Mouse (Mus musculus) heart, embryonic 14.5 days (tissue): ENCODE results near the gene Tsga10. TPM values are rescaled to one million over a fixed set of nuclear protein-coding genes. Genes with fewer than 3 reads are reported as not detected.
A peak's percentile ranks its signal among the peaks of the same experiment; 100 is the strongest.

Experiments used
- ATAC-seq: fragments of 200-750 bp; cut with Nextera tagmentation; 2 replicates; pipeline ENCODE4 v1.8.0; 2017; ENCODE audit warnings: low read depth, moderate TSS enrichment; ENCODE audit not compliant: insufficient number of reproducible peaks, insufficient read depth, low FRiP score
- H3K27ac ChIP-seq, 2 experiments: fragments of 200-500 bp in 1 of 2; fragments of 300-500 bp in 1 of 2; sonication (generic) in 1 of 2; replicated peaks in 1 of 2; 2 replicates each; pipeline ENCODE4 v1.5.1; 2012 to 2014; ENCODE audit warnings: low read depth in 2 of 2, low read length in 2 of 2, control low read depth in 1 of 2, mild to moderate bottlenecking in 1 of 2, mixed read lengths in 1 of 2; ENCODE audit not compliant: control insufficient read depth in 1 of 2, insufficient read depth in 1 of 2
- H3K27me3 ChIP-seq: fragments of 300-500 bp; sonication (generic); 2 replicates; pipeline ENCODE4 v1.6.1; 2014; ENCODE audit warnings: mild to moderate bottlenecking, low read length, control low read depth; ENCODE audit not compliant: control insufficient read depth, insufficient read depth
- H3K36me3 ChIP-seq: fragments of 300-500 bp; sonication (generic); 2 replicates; pipeline ENCODE4 v1.6.1; 2014; ENCODE audit warnings: mild to moderate bottlenecking, control low read depth, low read length, mixed read lengths; ENCODE audit not compliant: control insufficient read depth, insufficient read depth
- H3K4me1 ChIP-seq, 2 experiments: fragments of 200-500 bp in 1 of 2; fragments of 300-500 bp in 1 of 2; sonication (generic) in 1 of 2; 2 replicates each; pipeline ENCODE4 v1.6.1; 2012 to 2014; ENCODE audit warnings: low read length in 2 of 2, control low read depth in 1 of 2, mixed read lengths in 1 of 2; ENCODE audit not compliant: control insufficient read depth in 2 of 2, insufficient read depth in 2 of 2
- H3K4me2 ChIP-seq: fragments of 300-500 bp; sonication (generic); 2 replicates; pipeline ENCODE4 v1.6.1; 2014; ENCODE audit warnings: mild to moderate bottlenecking, low read length
- H3K4me3 ChIP-seq, 2 experiments: fragments of 200-500 bp in 1 of 2; fragments of 300-500 bp in 1 of 2; sonication (generic) in 1 of 2; 2 replicates each; pipeline ENCODE4 v1.5.1; 2012 to 2014; ENCODE audit warnings: low read length in 2 of 2, mild to moderate bottlenecking in 2 of 2, control low read depth in 1 of 2, low read depth in 1 of 2, moderate library complexity in 1 of 2; ENCODE audit not compliant: control insufficient read depth in 1 of 2, insufficient read depth in 1 of 2
- H3K9ac ChIP-seq: fragments of 300-500 bp; sonication (generic); 2 replicates; pipeline ENCODE4 v1.6.1; 2014; ENCODE audit warnings: mild to moderate bottlenecking, low read length
- H3K9me3 ChIP-seq: fragments of 300-500 bp; sonication (generic); 2 replicates; pipeline ENCODE4 v1.6.1; 2016; ENCODE audit warnings: low read length, control low read depth; ENCODE audit not compliant: control insufficient read depth
- WGBS: fragments of 180-500 bp; shearing (Covaris S2); extraction: QIAGEN DNeasy Blood & Tissue Kit; methylation state at CpG from one replicate; pipeline ENCODE4 v1.1.7; 2014; 5-methylcytosine and 5-hydroxymethylcytosine counted together
- polyA plus RNA-seq: library from polyadenylated mRNA; unstranded; fragments of >200 nt; fragmentation: Nextera tagmentation; extraction: Ambion mirVana; gene quantifications from 2 replicates; pipeline ENCODE4 v1.2.1, GENCODE M21; 2014

The Tsga10 gene
- polyA plus RNA-seq, 1 experiment from 2014 or later: 4.2 TPM

GRCm38 (mm10) chr1:37890025-37890652, 23.9 kb upstream of the Tsga10 start, which contains the start of the genes Mitd1 and Mrpl30:
Gene Mitd1 (minus strand): TSS chr1:37890411.
Gene Mrpl30 (plus strand): TSS chr1:37890477.
- Histone ChIP-seq H3K36me3 (peaks cover 25% of the 10 kb centered on the region), H3K9ac (peak within 1 kb of the TSS; percentile 78), H3K27ac (peak within 1 kb of the TSS; percentile 70 to 92), H3K27me3 (no peaks in the 10 kb centered on the region), H3K9me3 (no peaks in the 10 kb centered on the region), H3K4me3 (peak within 1 kb of the TSS; percentile 63 to 94), H3K4me1 (peaks cover 0 to 19% of the 10 kb centered on the region in 2 experiments; a peak in 2 of 4 replicates), H3K4me2 (peak within 1 kb of the TSS; percentile 83)
- ATAC-seq: peak; percentile 78
- WGBS: under 1% methylated on average over 41 of the region's 41 CpGs

GRCm38 (mm10) chr1:37889206-37889605, 23.0 kb upstream of the Tsga10 start:
- Histone ChIP-seq H3K36me3 (peaks cover 25% of the 10 kb centered on the region), H3K4me1 (peaks cover 0 to 19% of the 10 kb centered on the region in 2 experiments; a peak in 2 of 4 replicates), H3K9me3 (no peaks in the 10 kb centered on the region), H3K4me2 (peak overlapping the region; percentile 83), H3K27ac (no peak overlapping the region), H3K27me3 (no peaks in the 10 kb centered on the region), H3K4me3 (peak overlapping the region; percentile 63 to 94; a peak in 3 of 4 replicates), H3K9ac (peak overlapping the region; percentile 78)
- 79% methylated on average over 7 of the region's 7 CpGs for WGBS
- ATAC-seq: no peak

GRCm38 (mm10) chr1:37884451-37884850, 18.2 kb upstream of the Tsga10 start:
- H3K27ac ChIP-seq: no peak overlapping the region
- 66% methylated on average over 4 of the region's 4 CpGs for WGBS
- no peaks in the 10 kb centered on the region for H3K27me3 ChIP-seq
- peaks cover 0 to 4% of the 10 kb centered on the region in 2 experiments; a peak in 2 of 4 replicates for H3K4me1 ChIP-seq
- no peak overlapping the region for H3K4me3 ChIP-seq
- no peak for ATAC-seq
- no peak overlapping the region for H3K9ac ChIP-seq
- H3K36me3 ChIP-seq: peaks cover 51% of the 10 kb centered on the region
- H3K9me3 ChIP-seq: no peaks in the 10 kb centered on the region
- no peak overlapping the region for H3K4me2 ChIP-seq

DNA sequence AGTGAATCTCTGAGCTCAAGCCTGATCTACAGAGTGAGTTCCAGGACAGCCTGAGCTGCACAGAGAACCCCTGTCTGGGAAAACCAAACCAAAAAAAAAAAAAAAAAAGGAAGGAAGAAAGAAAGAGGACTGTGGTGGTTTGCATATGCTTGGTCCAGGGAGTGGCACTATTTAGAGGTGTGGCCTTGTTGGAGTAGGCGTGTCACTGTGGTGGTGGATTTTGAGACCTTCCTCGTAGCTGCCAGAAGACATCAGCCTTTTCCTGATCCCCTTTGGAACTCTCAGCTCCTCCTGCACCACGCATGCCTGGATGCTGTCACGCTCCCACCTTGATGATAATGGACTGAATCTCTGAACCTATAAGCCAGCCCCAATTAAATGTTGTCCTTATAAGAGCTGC, 17.2 kb upstream of the Tsga10 start:
- Histone ChIP-seq H3K27me3 (no peaks in the 10 kb centered on the region), H3K4me2 (no peak overlapping the region), H3K9me3 (no peaks in the 10 kb centered on the region), H3K9ac (no peak overlapping the region), H3K36me3 (peaks cover 62% of the 10 kb centered on the region), H3K4me1 (no peaks in the 10 kb centered on the region), H3K4me3 (no peak overlapping the region), H3K27ac (no peak overlapping the region)
- ATAC-seq: no peak
- WGBS: 88% methylated on average over 4 of the region's 4 CpGs

DNA sequence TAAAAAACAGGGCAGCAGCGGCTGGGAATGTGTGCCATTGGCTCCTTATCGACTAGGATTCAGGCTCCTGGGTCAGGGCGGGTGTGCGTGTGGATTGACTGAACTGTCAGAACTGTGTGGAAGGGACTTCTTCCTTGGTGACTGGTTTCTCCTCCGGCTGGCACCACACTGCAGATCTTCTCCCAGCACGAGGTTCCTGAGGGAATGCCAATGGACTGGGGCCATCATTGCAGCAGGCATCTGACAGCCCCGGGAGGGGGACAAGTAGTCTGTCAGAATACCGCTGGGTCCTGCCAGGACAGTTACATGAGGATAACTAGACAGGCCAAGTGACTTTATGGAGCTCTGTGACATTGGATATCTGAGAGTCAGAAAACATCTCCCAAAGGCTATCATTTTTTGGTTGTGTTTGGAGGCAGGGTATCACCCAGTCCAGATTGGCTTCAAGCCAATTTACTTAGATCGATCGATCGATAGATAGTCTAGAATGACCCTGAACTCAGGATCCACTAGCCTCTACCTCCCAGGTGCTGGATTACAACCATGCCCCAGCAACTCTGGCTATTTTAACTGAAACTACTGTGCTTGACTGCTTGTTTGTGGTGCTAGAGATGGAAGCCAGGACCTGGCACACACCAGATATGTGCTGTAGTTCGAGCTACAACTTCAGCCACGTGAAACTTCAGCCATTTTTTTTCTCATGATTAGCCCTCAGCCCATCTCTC, 11.7 kb upstream of the Tsga10 start:
- H3K27ac ChIP-seq: no peak overlapping the region
- no peak overlapping the region for H3K4me2 ChIP-seq
- peaks cover 0 to 3% of the 10 kb centered on the region in 2 experiments; a peak in 1 of 4 replicates for H3K4me1 ChIP-seq
- no peaks in the 10 kb centered on the region for H3K27me3 ChIP-seq
- no peak overlapping the region for H3K4me3 ChIP-seq
- peaks cover 3% of the 10 kb centered on the region; the same call in 1 of the 2 replicates for H3K9me3 ChIP-seq
- H3K9ac ChIP-seq: no peak overlapping the region
- ATAC-seq: no peak
- peaks cover 77% of the 10 kb centered on the region for H3K36me3 ChIP-seq
- 87% methylated on average over 13 of the region's 13 CpGs for WGBS

GRCm38 (mm10) chr1:37873157-37873556, 6.9 kb upstream of the Tsga10 start:
- Histone ChIP-seq H3K27ac (no peak overlapping the region), H3K9ac (peak overlapping the region; percentile 73; the same call in 1 of the 2 replicates), H3K4me3 (no peak overlapping the region), H3K36me3 (peaks cover 35% of the 10 kb centered on the region), H3K27me3 (no peaks in the 10 kb centered on the region; the same call in 1 of the 2 replicates), H3K4me2 (peak overlapping the region; percentile 87), H3K9me3 (peaks cover 3% of the 10 kb centered on the region; the same call in 1 of the 2 replicates), H3K4me1 (peaks cover 2 to 7% of the 10 kb centered on the region in 2 experiments; a peak in 2 of 4 replicates)
- no peak for ATAC-seq
- 84% methylated on average over 4 of the region's 4 CpGs for WGBS

- H3K4me1 ChIP-seq: peaks cover 2 to 7% of the 10 kb centered on the region in 2 experiments; a peak in 2 of 4 replicates
- peaks cover 3% of the 10 kb centered on the region; the same call in 1 of the 2 replicates for H3K9me3 ChIP-seq
- peak; percentile 89 for ATAC-seq
- H3K27me3 ChIP-seq: no peaks in the 10 kb centered on the region; the same call in 1 of the 2 replicates
- peaks cover 28% of the 10 kb centered on the region for H3K36me3 ChIP-seq
- H3K4me3 ChIP-seq: peak overlapping the region; percentile 58 to 63
- H3K4me2 ChIP-seq: peak overlapping the region; percentile 87
- H3K27ac ChIP-seq: peak overlapping the region; percentile 77 to 80
- peak overlapping the region; percentile 73 for H3K9ac ChIP-seq
- WGBS: 6% methylated on average over 33 of the region's 33 CpGs
Measured at GRCm38 (mm10) chr1:37872131-37873067, 6.2 kb upstream of the Tsga10 start.
